Mouse (Mus musculus) Patski (cell line): ENCODE results near the gene Gm29776. TPM values are rescaled to one million over a fixed set of nuclear protein-coding genes. Genes with fewer than 3 reads are reported as not detected.

Source experiments
- ATAC-seq: fragments of 100-300 bp; one replicate; pipeline ENCODE4 v1.8.0; 2021
- CTCF ChIA-PET: fragments of 350-600 bp; sonication (Branson Sonifier 250); formaldehyde crosslinking; loops from one replicate; lab custom pipeline; 2022; ENCODE audit warnings: inconsistent platforms; lab: Charles Lee
- POLR2A ChIA-PET: fragments of 350-600 bp; sonication (Branson Sonifier 250); formaldehyde crosslinking; loops from one replicate; lab custom pipeline; 2022; ENCODE audit warnings: antibody characterized with exemption, inconsistent platforms; lab: Charles Lee
- DNase-seq: peaks from one replicate; pipeline ENCODE4 v3.0.0-alpha.2; 2011; ENCODE audit warnings: low read depth, low spot score
- H3K27me3 ChIP-seq: fragments of 371-371 bp; one replicate; pipeline ENCODE4 v1.5.1; 2021
- CTCF ChIP-seq: fragments of 100-300 bp; IDR thresholded peaks from one replicate; pipeline ENCODE4 v1.5.1; 2021
- in situ Hi-C: fragments of 300-500 bp; cut with MboI; formaldehyde crosslinking; loops from 3 replicates; pipeline ENCODE4 v1.11.1; 2018; ENCODE audit warnings: low pct_unique_long_range_greater_than_20kb, mixed read lengths
- polyA plus RNA-seq: library from polyadenylated mRNA; unstranded; gene quantifications from one replicate; pipeline ENCODE4 v1.2.3, GENCODE M21; 2021

The Gm29776 gene
- polyA plus RNA-seq, 1 experiment from 2014 or later = 0.03 TPM

DNA sequence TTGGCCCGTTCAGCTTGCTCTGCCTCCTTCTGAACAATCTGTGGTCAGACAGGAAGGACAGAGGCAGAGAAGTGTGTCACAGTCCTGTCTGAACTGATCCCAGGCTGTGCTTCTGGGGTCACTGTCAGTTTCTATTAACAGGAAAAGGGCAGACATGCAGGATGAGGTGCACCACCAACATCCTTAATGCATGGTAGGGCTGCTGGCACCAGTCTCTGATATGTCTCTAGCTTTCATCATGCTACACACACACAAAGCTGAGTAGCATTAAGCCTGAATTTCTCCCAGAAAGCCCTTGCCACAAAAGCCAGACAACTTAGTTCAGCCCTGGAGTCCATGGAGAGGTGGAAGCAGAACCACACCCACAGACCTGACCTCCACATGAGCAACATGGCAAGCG is 55.6 kb downstream of the Gm29776 start:
- no peak for ATAC-seq

More for the DNA sequence above, 55.6 kb downstream of the Gm29776 start:
- H3K27me3 ChIP-seq = no peaks in the 10 kb centered on the region
- ChIA-PET POLR2A (interaction anchor here (1.1 kb wide), 1 partner anchor 9 kb away, joined by 3 read pairs; no protein-coding TSS in a partner anchor), CTCF (interaction anchor here (0.8 to 4.2 kb wide), 5 partner anchors 8 to 114 kb away, joined by 3 to 22 read pairs (median 3); no protein-coding TSS in a partner anchor)
- no peak for DNase-seq
- in situ Hi-C loops = loop anchor here (5.0 to 10.0 kb wide), 2 partner anchors 116 to 418 kb away; no protein-coding TSS in a partner anchor
- no peak for TF ChIP-seq CTCF

Other genes starting within 250 kb of the Gm29776 start
- 185 TPM for gene Lrp10, start 234.7 kb downstream of the Gm29776 start, polyA plus RNA-seq
- 0.27 TPM for gene Rem2, start 222.7 kb downstream of the Gm29776 start, polyA plus RNA-seq
- 57.4 TPM for gene Prmt5, start 181.3 kb downstream of the Gm29776 start, polyA plus RNA-seq
- gene Haus4, start 144.2 kb downstream of the Gm29776 start, polyA plus RNA-seq = 23.3 TPM
- 91.9 TPM for gene Ajuba, start 121.3 kb downstream of the Gm29776 start, polyA plus RNA-seq
- gene 4931414P19Rik, start 92.8 kb downstream of the Gm29776 start, polyA plus RNA-seq = 12.2 TPM
- gene Psmb5, start 80.8 kb downstream of the Gm29776 start, polyA plus RNA-seq = 335 TPM
- 0.01 TPM for gene Psmb11, start 77.4 kb downstream of the Gm29776 start, polyA plus RNA-seq
- not detected for gene Gm17606, start 57.9 kb downstream of the Gm29776 start, polyA plus RNA-seq
- 7.0 TPM for gene Cdh24, start 57.5 kb downstream of the Gm29776 start, polyA plus RNA-seq
- 69.8 TPM for gene 1700123O20Rik, start 12.6 kb downstream of the Gm29776 start, polyA plus RNA-seq
- gene Acin1, start 11.9 kb downstream of the Gm29776 start, polyA plus RNA-seq = 215 TPM
- gene Cebpe, start 13.3 kb upstream of the Gm29776 start, polyA plus RNA-seq = not detected
- gene Slc7a8, start 83.1 kb upstream of the Gm29776 start, polyA plus RNA-seq = 0.04 TPM
- gene Rnf212b, start 115.3 kb upstream of the Gm29776 start, polyA plus RNA-seq = not detected
- 14.5 TPM for gene Homez, start 172.1 kb upstream of the Gm29776 start, polyA plus RNA-seq
- 4.4 TPM for gene Ppp1r3e, start 178.7 kb upstream of the Gm29776 start, polyA plus RNA-seq
- gene Bcl2l2, start 184.5 kb upstream of the Gm29776 start, polyA plus RNA-seq = 37.7 TPM
- 1.2 TPM for gene Gm20521, start 184.6 kb upstream of the Gm29776 start, polyA plus RNA-seq
- gene Pabpn1, start 193.7 kb upstream of the Gm29776 start, polyA plus RNA-seq = 194 TPM
- gene Slc22a17, start 214.3 kb upstream of the Gm29776 start, polyA plus RNA-seq = 25.3 TPM
- not detected for gene Efs, start 227.3 kb upstream of the Gm29776 start, polyA plus RNA-seq
- gene Il25, start 233.9 kb upstream of the Gm29776 start, polyA plus RNA-seq = not detected
- not detected for gene Cmtm5, start 237.4 kb upstream of the Gm29776 start, polyA plus RNA-seq